ENCODE assay signal across 9 mouse cellular contexts in the genomic region with DNA sequence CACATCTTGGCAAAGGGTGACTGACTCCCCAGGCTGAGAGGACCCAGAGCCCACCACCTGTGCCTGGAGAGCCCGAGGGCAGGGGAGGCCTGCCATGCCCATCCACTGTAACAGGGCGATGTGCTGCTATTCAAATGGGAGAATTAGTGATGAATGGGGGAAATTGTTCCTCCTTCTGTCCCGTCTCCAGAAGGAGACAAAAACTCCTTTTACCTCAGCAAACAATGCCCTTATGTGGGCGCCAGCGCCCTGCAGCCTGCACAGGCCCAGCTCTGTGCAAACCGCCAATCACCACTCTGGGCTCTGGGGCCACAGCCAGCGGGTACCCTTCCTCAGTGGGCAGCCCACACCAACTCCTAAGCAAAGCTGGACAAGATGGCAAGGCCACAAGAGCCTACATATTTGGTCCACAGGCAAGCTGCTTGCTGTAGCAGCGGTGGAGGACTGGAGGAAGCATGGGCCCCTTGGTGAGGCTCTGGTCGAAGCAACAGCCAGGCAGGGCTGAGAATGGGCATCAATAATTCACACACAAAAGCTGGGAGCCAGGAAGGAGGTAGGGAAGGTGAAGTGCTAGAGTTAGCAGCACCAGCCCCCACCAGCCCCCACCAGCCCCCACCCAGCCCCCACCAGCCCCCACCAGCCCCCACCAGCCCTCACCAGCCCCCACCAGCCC.
DNase-seq lines count a peak whose midpoint lies in the region; ATAC-seq and TF ChIP-seq lines count a peak whose summit lies in the region.
"Had no signal": no experiment of that assay in that cellular context is flagged by ENCODE, and none has a peak within 500 bp of the region (broad histone marks: within the 10 kb centered on the region; RNA-seq: fewer than 3 reads in every experiment).

No protein-coding gene starts in this region.

- peak overlapping the region; percentile 46; the same call in 1 of the 2 replicates for H3K9ac ChIP-seq in heart, embryonic 11.5 days (ENCODE audit: low read depth, low read length)
- no peak overlapping the region for H3K9ac ChIP-seq in hindbrain, postnatal 0 days (replicated peaks; ENCODE audit: low read length)
- H3K9ac ChIP-seq in midbrain, embryonic 14.5 days (replicated peaks; ENCODE audit: low read length), result no peak overlapping the region
- H3K9ac ChIP-seq: limb, embryonic 15.5 days had no signal

- no peak for ATAC-seq in heart, embryonic 11.5 days (replicated peaks; ENCODE audit: insufficient number of reproducible peaks, low FRiP score, low TSS enrichment)
- ATAC-seq in hindbrain, postnatal 0 days, result peak; percentile 90
- ATAC-seq in midbrain, embryonic 14.5 days (ENCODE audit: low FRiP score, low TSS enrichment), result peak; percentile 72
- ATAC-seq in inflammation-experienced regulatory T-cells, adult 6 months, result no peak

- H3K4me2 ChIP-seq in heart, embryonic 11.5 days, result no peak overlapping the region
- H3K4me2 ChIP-seq in hindbrain, postnatal 0 days (ENCODE audit: low read depth, low read length), result no peak overlapping the region
- H3K4me2 ChIP-seq in midbrain, embryonic 14.5 days (ENCODE audit: low read length), result no peak overlapping the region
- H3K4me2 ChIP-seq: limb, embryonic 15.5 days had no signal

- H3K27me3 ChIP-seq in heart, embryonic 11.5 days (ENCODE audit: control insufficient read depth, insufficient read depth, low read length), result no peaks in the 10 kb centered on the region
- no peaks in the 10 kb centered on the region for H3K27me3 ChIP-seq in hindbrain, postnatal 0 days (ENCODE audit: insufficient read depth, low read length)
- H3K27me3 ChIP-seq in midbrain, embryonic 14.5 days (ENCODE audit: control insufficient read depth, insufficient read depth, low read length), result no peaks in the 10 kb centered on the region
- H3K27me3 ChIP-seq: limb, embryonic 15.5 days had no signal

- peaks cover 12% of the 10 kb centered on the region for H3K36me3 ChIP-seq in heart, embryonic 11.5 days (ENCODE audit: control insufficient read depth, insufficient read depth, low read length)
- H3K36me3 ChIP-seq in hindbrain, postnatal 0 days (ENCODE audit: insufficient read depth, low read length), result peaks cover 7% of the 10 kb centered on the region; the same call in 1 of the 2 replicates
- H3K36me3 ChIP-seq in midbrain, embryonic 14.5 days (ENCODE audit: control insufficient read depth, insufficient read depth, low read length), result peaks cover 62% of the 10 kb centered on the region

- DNase-seq in heart, adult 8-10 months (ENCODE audit: low spot score), result no peak
- peak; percentile 63 for DNase-seq in embryo, embryonic 10 days (ENCODE audit: low spot score)
- peak; percentile 65 for DNase-seq in hindbrain, postnatal 0 days (ENCODE audit: low spot score)
- peak; percentile 67 for DNase-seq in midbrain, embryonic 14.5 days
- no peak for DNase-seq in spleen, adult 18-20 months
- DNase-seq in adrenal gland, postnatal 4 days (ENCODE audit: low spot score in 2 of 2), result no peak

- H3K4me1 ChIP-seq in heart, embryonic 11.5 days (ENCODE audit: control insufficient read depth, insufficient read depth, low read length), result peaks cover 79% of the 10 kb centered on the region
- peaks cover 18% of the 10 kb centered on the region for H3K4me1 ChIP-seq in hindbrain, postnatal 0 days (ENCODE audit: insufficient read depth, low read length)
- H3K4me1 ChIP-seq in midbrain, embryonic 14.5 days (ENCODE audit: control insufficient read depth, insufficient read depth, low read length), result peaks cover 36% of the 10 kb centered on the region

- no peak for TF ChIP-seq CTCF in hindbrain, postnatal 0 days (IDR thresholded peaks at IDR 0.05; ENCODE audit: low read depth)

- no peaks in the 10 kb centered on the region for H3K9me3 ChIP-seq in heart, embryonic 11.5 days (replicated peaks; ENCODE audit: control insufficient read depth, low read length)
- no peaks in the 10 kb centered on the region for H3K9me3 ChIP-seq in hindbrain, postnatal 0 days (ENCODE audit: low read length)
- no peaks in the 10 kb centered on the region for H3K9me3 ChIP-seq in midbrain, embryonic 14.5 days (ENCODE audit: control insufficient read depth, low read length)
- H3K9me3 ChIP-seq: limb, embryonic 15.5 days had no signal

- H3K27ac ChIP-seq in heart, embryonic 11.5 days (ENCODE audit: low read depth, low read length), result peak overlapping the region; percentile 57; the same call in 1 of the 2 replicates
- H3K27ac ChIP-seq in hindbrain, postnatal 0 days, result peak overlapping the region; percentile 69
- peak overlapping the region; percentile 67 for H3K27ac ChIP-seq in midbrain, embryonic 14.5 days (replicated peaks; ENCODE audit: low read depth, low read length)
- H3K27ac ChIP-seq: limb, embryonic 15.5 days had no signal

- 71% methylated on average over 9 of the region's 9 CpGs for WGBS in heart, embryonic 11.5 days (ENCODE audit: insufficient replicate concordance)
- WGBS in hindbrain, postnatal 0 days, result 14% methylated on average over 9 of the region's 9 CpGs
- WGBS in midbrain, embryonic 14.5 days, result 10% methylated on average over 9 of the region's 9 CpGs

- no peak overlapping the region for H3K4me3 ChIP-seq in heart, embryonic 11.5 days (ENCODE audit: low read depth, low read length)
- no peak overlapping the region for H3K4me3 ChIP-seq in hindbrain, postnatal 0 days (ENCODE audit: low read length)
- no peak overlapping the region for H3K4me3 ChIP-seq in midbrain, embryonic 14.5 days (replicated peaks; ENCODE audit: low read depth, low read length)
- H3K4me3 ChIP-seq: limb, embryonic 15.5 days had no signal

Comparison
In these comparisons a context has a peak if more than half of its experiments do, and no peak if none do; other contexts are left out.
1. ATAC-seq: peak in hindbrain, postnatal 0 days (single experiment) and midbrain, embryonic 14.5 days (single experiment); none in heart, embryonic 11.5 days (single experiment) and inflammation-experienced regulatory T-cells, adult 6 months (single experiment).
2. DNase-seq: peak in embryo, embryonic 10 days (single experiment), hindbrain, postnatal 0 days (single experiment) and midbrain, embryonic 14.5 days (single experiment); none in heart, adult 8-10 months (single experiment), spleen, adult 18-20 months (0 of 2) and adrenal gland, postnatal 4 days (0 of 2).
3. Peak in every context shown above with its lines, with median percentiles within 50 percentile points of each other: H3K27ac ChIP-seq.